Mouse (Mus musculus): ENCODE measurements at regions not wholly inside any gene's neighbourhood (a gene's known extent, or its start where the extent isn't known, plus 50 kb on each side); places are given as distances from the start of the nearest gene placed in this dataset.

GRCm38 (mm10) chr9:23158499-23158898 lies 64.4 kb upstream of the Bmper start:
- Histone ChIP-seq H3K9ac (replicated peaks) (no peak overlapping the region), H3K4me1 (ENCODE audit: insufficient read depth) (no peaks in the 10 kb centered on the region), H3K27ac (ENCODE audit: low read depth) (no peak overlapping the region), H3K4me3 (ENCODE audit: low read depth, low read length) (no peak overlapping the region), H3K27me3 (ENCODE audit: insufficient read depth, low read length) (no peaks in the 10 kb centered on the region), H3K4me2 (ENCODE audit: low read depth, low read length) (no peak overlapping the region), H3K36me3 (replicated peaks; ENCODE audit: insufficient read depth, low read length) (no peaks in the 10 kb centered on the region), H3K9me3 (ENCODE audit: low read length) (no peaks in the 10 kb centered on the region)
- no peak for TF ChIP-seq CTCF (IDR thresholded peaks at IDR 0.05; ENCODE audit: low read depth)
- TF ChIP-seq EP300 (IDR thresholded peaks at IDR 0.05; ENCODE audit: low read depth): no peak
- ATAC-seq (no peak), DNase-seq (no peak)
- 54% methylated on average over 1 of the region's 1 CpGs for WGBS (ENCODE audit: insufficient replicate concordance)

GRCm38 (mm10) chr9:23161346-23161745 lies 61.5 kb upstream of the Bmper start:
- DNase-seq (peak; percentile 59), ATAC-seq (peak; percentile 99)
- 72% methylated on average over 7 of the region's 7 CpGs for WGBS (ENCODE audit: insufficient replicate concordance)
- Histone ChIP-seq H3K9ac (replicated peaks) (no peak overlapping the region), H3K36me3 (replicated peaks; ENCODE audit: insufficient read depth, low read length) (no peaks in the 10 kb centered on the region), H3K4me2 (ENCODE audit: low read depth, low read length) (no peak overlapping the region), H3K27me3 (ENCODE audit: insufficient read depth, low read length) (no peaks in the 10 kb centered on the region), H3K4me1 (ENCODE audit: insufficient read depth) (no peaks in the 10 kb centered on the region), H3K4me3 (ENCODE audit: low read depth, low read length) (no peak overlapping the region), H3K27ac (ENCODE audit: low read depth) (no peak overlapping the region), H3K9me3 (ENCODE audit: low read length) (no peaks in the 10 kb centered on the region)
- no peak for TF ChIP-seq EP300 (IDR thresholded peaks at IDR 0.05; ENCODE audit: low read depth)
- no peak for TF ChIP-seq CTCF (IDR thresholded peaks at IDR 0.05; ENCODE audit: low read depth)

- H3K4me3 ChIP-seq (ENCODE audit: low read depth, low read length): no peak overlapping the region
- DNase-seq (no peak), ATAC-seq (no peak)
- H3K9ac ChIP-seq (replicated peaks): no peak overlapping the region
- no peaks in the 10 kb centered on the region for H3K4me1 ChIP-seq (ENCODE audit: insufficient read depth)
- TF ChIP-seq CTCF (IDR thresholded peaks at IDR 0.05; ENCODE audit: low read depth): no peak
- no peak for TF ChIP-seq EP300 (IDR thresholded peaks at IDR 0.05; ENCODE audit: low read depth)
- no peaks in the 10 kb centered on the region for H3K27me3 ChIP-seq (ENCODE audit: insufficient read depth, low read length)
- 54% methylated on average over 2 of the region's 2 CpGs for WGBS (ENCODE audit: insufficient replicate concordance)
- H3K27ac ChIP-seq (ENCODE audit: low read depth): no peak overlapping the region
- no peaks in the 10 kb centered on the region for H3K9me3 ChIP-seq (ENCODE audit: low read length)
- H3K36me3 ChIP-seq (replicated peaks; ENCODE audit: insufficient read depth, low read length): no peaks in the 10 kb centered on the region
- H3K4me2 ChIP-seq (ENCODE audit: low read depth, low read length): no peak overlapping the region
These were observed 55.8 kb upstream of the Bmper start for GRCm38 (mm10) chr9:23167056-23167591.

GRCm38 (mm10) chr9:23167716-23168115 lies 55.2 kb upstream of the Bmper start:
- Histone ChIP-seq H3K9me3 (ENCODE audit: low read length) (no peaks in the 10 kb centered on the region), H3K4me1 (ENCODE audit: insufficient read depth) (no peaks in the 10 kb centered on the region), H3K36me3 (replicated peaks; ENCODE audit: insufficient read depth, low read length) (no peaks in the 10 kb centered on the region), H3K9ac (replicated peaks) (no peak overlapping the region), H3K27ac (ENCODE audit: low read depth) (no peak overlapping the region), H3K27me3 (ENCODE audit: insufficient read depth, low read length) (no peaks in the 10 kb centered on the region), H3K4me3 (ENCODE audit: low read depth, low read length) (no peak overlapping the region), H3K4me2 (ENCODE audit: low read depth, low read length) (no peak overlapping the region)
- WGBS (ENCODE audit: insufficient replicate concordance): 66% methylated on average over 4 of the region's 4 CpGs
- TF ChIP-seq CTCF (IDR thresholded peaks at IDR 0.05; ENCODE audit: low read depth): no peak
- TF ChIP-seq EP300 (IDR thresholded peaks at IDR 0.05; ENCODE audit: low read depth): no peak
- no peak for DNase-seq
- no peak for ATAC-seq

- ATAC-seq (no peak), DNase-seq (no peak)
- H3K9me3 ChIP-seq (ENCODE audit: low read length): no peaks in the 10 kb centered on the region
- H3K9ac ChIP-seq (replicated peaks): no peak overlapping the region
- 60% methylated on average over 4 of the region's 4 CpGs for WGBS (ENCODE audit: insufficient replicate concordance)
- no peaks in the 10 kb centered on the region for H3K27me3 ChIP-seq (ENCODE audit: insufficient read depth, low read length)
- H3K27ac ChIP-seq (ENCODE audit: low read depth): no peak overlapping the region
- no peak overlapping the region for H3K4me3 ChIP-seq (ENCODE audit: low read depth, low read length)
- no peak overlapping the region for H3K4me2 ChIP-seq (ENCODE audit: low read depth, low read length)
- no peaks in the 10 kb centered on the region for H3K36me3 ChIP-seq (replicated peaks; ENCODE audit: insufficient read depth, low read length)
- H3K4me1 ChIP-seq (ENCODE audit: insufficient read depth): no peaks in the 10 kb centered on the region
- TF ChIP-seq CTCF (IDR thresholded peaks at IDR 0.05; ENCODE audit: low read depth): no peak
These were observed 54.7 kb upstream of the Bmper start for GRCm38 (mm10) chr9:23168149-23168548.

GRCm38 (mm10) chr9:23171361-23171760 lies 51.5 kb upstream of the Bmper start:
- H3K4me3 ChIP-seq (ENCODE audit: low read depth, low read length): no peak overlapping the region
- WGBS (ENCODE audit: insufficient replicate concordance): 76% methylated on average over 1 of the region's 1 CpGs
- no peak for ATAC-seq
- H3K9me3 ChIP-seq (ENCODE audit: low read length): no peaks in the 10 kb centered on the region
- TF ChIP-seq EP300 (IDR thresholded peaks at IDR 0.05; ENCODE audit: low read depth): no peak
- no peak for TF ChIP-seq CTCF (IDR thresholded peaks at IDR 0.05; ENCODE audit: low read depth)
- no peaks in the 10 kb centered on the region for H3K36me3 ChIP-seq (replicated peaks; ENCODE audit: insufficient read depth, low read length)
- H3K4me1 ChIP-seq (ENCODE audit: insufficient read depth): no peaks in the 10 kb centered on the region
- no peak overlapping the region for H3K27ac ChIP-seq (ENCODE audit: low read depth)
- DNase-seq: no peak
- no peak overlapping the region for H3K4me2 ChIP-seq (ENCODE audit: low read depth, low read length)
- no peak overlapping the region for H3K9ac ChIP-seq (replicated peaks)
- H3K27me3 ChIP-seq (ENCODE audit: insufficient read depth, low read length): no peaks in the 10 kb centered on the region
